Mouse (Mus musculus) heart, adult 2 months (tissue): ENCODE measurements around the gene Tmem204.

Source experiments
- CTCF ChIP-seq: fragments of 200-600 bp; IDR thresholded peaks from 2 replicates; pipeline ENCODE4 v1.8.1; 2022; ENCODE audit warnings: antibody characterized with exemption, mild to moderate bottlenecking, moderate library complexity
- EP300 ChIP-seq: fragments of 200-500 bp; IDR thresholded peaks from 2 replicates; pipeline ENCODE4 v1.6.1; 2011; ENCODE audit warnings: low read depth, low read length, control low read depth; ENCODE audit not compliant: insufficient read depth
- POLR2A ChIP-seq: fragments of 200-500 bp; IDR thresholded peaks from 2 replicates; pipeline ENCODE4 v1.6.1; 2011; ENCODE audit warnings: mild to moderate bottlenecking, low read depth, low read length, control low read depth; ENCODE audit not compliant: insufficient read depth

- TF ChIP-seq POLR2A = peak; percentile 60; the same call in 1 of the 2 replicates
- TF ChIP-seq CTCF = peak; percentile 15; the same call in 1 of the 2 replicates
- peak; percentile 96 for TF ChIP-seq EP300
These were observed 19.0 kb downstream of the Tmem204 start for GRCm38 (mm10) chr17:25064351-25064750.
